Mouse (Mus musculus): ENCODE data around the gene Tmigd1.
"Not testable (repeated sequence)": the region's sequence is repeated elsewhere in the genome, so short reads cannot be mapped to it uniquely, and the experiment has no call there.

Gene Tmigd1

DNA sequence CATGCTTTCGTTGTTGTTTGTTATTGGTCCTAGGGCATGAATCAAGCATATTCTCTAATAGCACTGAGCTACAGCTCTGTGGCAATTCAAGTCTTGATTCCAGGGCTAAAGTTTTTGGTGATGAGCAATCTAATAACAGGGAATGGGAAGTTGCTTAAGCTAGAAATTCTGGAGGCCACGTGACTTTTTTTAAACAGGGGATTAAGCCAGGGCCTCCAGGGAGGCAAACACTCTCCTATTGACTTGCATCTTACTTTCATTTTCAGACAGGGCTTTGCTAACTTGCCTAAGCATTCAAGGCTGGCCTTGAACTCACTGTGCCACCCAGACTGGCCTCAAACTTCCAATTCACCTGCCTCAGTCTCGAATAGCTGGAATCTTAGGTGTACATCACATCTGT lies 4.1 kb upstream of the Tmigd1 start:
- in situ Hi-C loops (cut with MboI, MseI) = loop anchor here (10.0 kb wide), 1 partner anchor 113 kb away; no protein-coding TSS in a partner anchor

GRCm38 (mm10) chr11:76898751-76899150 lies 3.2 kb upstream of the Tmigd1 start:
- in situ Hi-C loops (cut with MboI, MseI) = loop anchor here (10.0 kb wide), 1 partner anchor 114 kb away; no protein-coding TSS in a partner anchor

- in situ Hi-C loops (cut with MboI, MseI) = loop anchor here (10.0 kb wide), 1 partner anchor 115 kb away; no protein-coding TSS in a partner anchor
Measured at GRCm38 (mm10) chr11:76899758-76900738, 1.9 kb upstream of the Tmigd1 start.

GRCm38 (mm10) chr11:76904340-76904739 lies 2.4 kb downstream of the Tmigd1 start:
- in situ Hi-C loops (cut with MboI, MseI) = no loop called here

DNA sequence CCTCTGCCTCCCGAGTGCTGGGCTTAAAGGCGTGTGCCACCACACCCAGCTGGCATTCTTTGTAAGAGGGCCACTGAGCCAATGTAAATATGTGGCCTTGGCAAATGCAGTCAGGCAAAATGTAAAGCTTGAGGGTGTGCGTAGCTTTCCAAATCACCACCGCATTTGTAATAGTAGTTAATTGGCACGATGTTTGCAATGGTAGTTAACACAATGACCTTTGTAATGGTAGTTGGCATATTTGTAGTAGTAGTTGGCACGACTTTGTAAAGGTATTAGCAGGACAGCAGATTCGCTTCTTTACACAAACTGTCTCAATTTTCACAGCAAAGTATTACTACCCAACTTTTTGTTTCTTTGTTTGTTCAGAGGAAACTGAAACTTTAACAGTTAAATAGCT lies 6.7 kb downstream of the Tmigd1 start:
- in situ Hi-C loops (cut with MboI, MseI) = no loop called here

GRCm38 (mm10) chr11:76911325-76912054 lies 9.5 kb downstream of the Tmigd1 start:
- in situ Hi-C loops (cut with MboI, MseI) = no loop called here

- in situ Hi-C loops (cut with MboI, MseI) = no loop called here
Measured at GRCm38 (mm10) chr11:76912055-76912395, 10.1 kb downstream of the Tmigd1 start.

- in situ Hi-C loops (cut with MboI, MseI) = no loop called here
Measured at GRCm38 (mm10) chr11:76914366-76914765, 12.4 kb downstream of the Tmigd1 start.

GRCm38 (mm10) chr11:76916539-76917229 lies 14.7 kb downstream of the Tmigd1 start:
- in situ Hi-C loops (cut with MboI, MseI) = no loop called here

GRCm38 (mm10) chr11:76917230-76917548 lies 15.2 kb downstream of the Tmigd1 start:
- in situ Hi-C loops (cut with MboI, MseI) = no loop called here

GRCm38 (mm10) chr11:76920607-76921006 lies 18.6 kb downstream of the Tmigd1 start:
- in situ Hi-C loops (cut with MboI, MseI) = no loop called here

DNA sequence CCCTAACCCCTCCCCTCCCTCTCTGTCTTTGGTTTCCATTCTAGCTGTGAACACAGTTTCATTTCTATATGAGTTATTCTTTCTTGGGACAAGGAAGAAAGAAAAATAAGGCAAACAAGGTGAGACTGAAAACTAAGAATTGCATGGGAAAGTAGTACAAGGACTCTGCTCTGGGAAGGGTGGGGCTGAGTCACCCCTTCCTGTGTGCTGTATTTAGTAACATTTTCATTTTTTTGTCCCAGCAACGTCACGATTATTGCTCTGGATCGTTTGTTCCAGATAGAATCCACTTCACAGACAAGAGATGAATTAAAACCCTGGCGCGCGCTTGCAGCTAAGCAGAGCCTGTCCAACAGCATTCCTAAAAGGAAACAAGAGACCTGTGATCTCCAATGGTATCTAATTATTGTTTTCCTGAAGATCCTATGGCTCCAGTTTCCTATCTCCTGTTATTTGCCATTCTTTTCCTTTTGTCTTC lies 22.8 kb downstream of the Tmigd1 start, which contains the start of gene Blmh:
Gene Blmh, plus strand, starts transcription at position 51 of the 478 bp plus-strand sequence.
- in situ Hi-C loops (cut with MboI, MseI) = no loop called here

DNA sequence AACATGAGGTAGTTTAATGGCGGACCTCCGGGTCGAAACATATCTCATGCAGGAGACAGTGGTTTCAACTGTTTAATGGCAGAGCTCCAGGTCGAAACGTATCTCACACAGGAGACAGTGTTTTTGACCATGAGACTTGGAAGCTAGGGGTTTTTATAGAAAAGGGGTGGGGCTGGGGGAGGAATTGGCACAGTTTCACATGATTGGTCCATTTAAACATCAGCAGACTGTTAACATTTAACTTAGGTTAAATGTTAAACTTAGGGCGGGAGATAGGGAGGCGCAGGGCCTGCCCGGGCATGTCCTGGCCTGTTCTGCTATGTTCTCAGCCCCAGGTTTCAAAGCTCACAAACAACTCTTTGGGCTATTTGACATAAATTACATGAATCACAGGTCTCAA lies 26.6 kb downstream of the Tmigd1 start:
- in situ Hi-C loops (cut with MboI, MseI) = not testable (repeated sequence)

GRCm38 (mm10) chr11:76933209-76933608 lies 31.2 kb downstream of the Tmigd1 start:
- in situ Hi-C loops (cut with MboI, MseI) = no loop called here

GRCm38 (mm10) chr11:76936578-76936977 lies 34.6 kb downstream of the Tmigd1 start:
- in situ Hi-C loops (cut with MboI, MseI) = no loop called here

GRCm38 (mm10) chr11:76944839-76945238 lies 42.9 kb downstream of the Tmigd1 start:
- in situ Hi-C loops (cut with MboI, MseI) = no loop called here

- in situ Hi-C loops (cut with MboI, MseI) = no loop called here
Measured at GRCm38 (mm10) chr11:76945386-76946202, 43.6 kb downstream of the Tmigd1 start.

GRCm38 (mm10) chr11:76946203-76946585 lies 44.2 kb downstream of the Tmigd1 start:
- in situ Hi-C loops (cut with MboI, MseI) = no loop called here

DNA sequence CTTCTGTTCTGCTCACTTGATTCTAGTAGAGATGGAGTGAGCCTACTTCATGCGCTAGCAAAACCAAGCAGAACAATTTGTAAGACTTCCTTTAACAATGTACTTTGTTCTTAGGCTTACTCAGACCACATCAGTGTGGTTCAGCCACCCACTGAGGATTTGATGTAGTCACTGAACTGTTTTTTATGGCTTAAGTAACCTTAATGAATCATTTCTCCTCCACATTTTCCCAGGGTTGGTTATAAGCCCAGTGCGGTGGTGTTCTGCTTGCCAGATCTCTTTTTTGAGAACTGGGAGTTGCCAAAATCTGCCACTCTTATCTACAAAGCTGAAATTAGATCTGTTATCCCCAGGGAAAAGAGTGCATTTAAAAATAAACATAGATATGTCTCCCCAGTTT lies 51.6 kb downstream of the Tmigd1 start:
- in situ Hi-C loops (cut with MboI, MseI) = no loop called here

GRCm38 (mm10) chr11:76965703-76966102 lies 63.7 kb downstream of the Tmigd1 start:
- in situ Hi-C loops (cut with MboI, MseI) = no loop called here

Measured in regulatory T cell (primary cell).